Mouse (Mus musculus) urinary bladder, postnatal 36 days (tissue): ENCODE measurements around the gene Chfr.
A peak's percentile ranks its signal among the peaks of the same experiment; 100 is the strongest.
"Not testable (repeated sequence)": the region's sequence is repeated elsewhere in the genome, so short reads cannot be mapped to it uniquely, and the experiment has no call there.

Experiments
- DNase-seq, 2 experiments: peaks; one replicate each; pipeline ENCODE4 v3.0.0; 2022; ENCODE audit warnings: low spot score in 2 of 2, mixed read lengths in 1 of 2

The Chfr gene

DNA sequence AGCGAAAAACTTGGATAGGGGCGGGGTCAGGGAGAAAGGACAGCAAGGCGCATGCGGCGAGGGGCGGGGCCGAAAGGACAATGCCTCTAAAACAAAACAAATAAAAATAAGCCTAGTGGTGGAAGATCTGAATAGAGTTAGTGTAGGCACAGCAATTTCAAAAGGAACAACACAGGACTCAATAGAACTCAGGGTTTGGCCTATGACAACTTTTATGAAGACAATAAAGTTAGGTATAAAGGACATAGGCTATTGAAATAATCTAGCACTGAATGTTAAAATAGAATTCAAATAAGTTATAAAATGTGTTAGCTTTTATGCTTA lies 27.4 kb upstream of the Chfr start:
- no peak for DNase-seq

DNA sequence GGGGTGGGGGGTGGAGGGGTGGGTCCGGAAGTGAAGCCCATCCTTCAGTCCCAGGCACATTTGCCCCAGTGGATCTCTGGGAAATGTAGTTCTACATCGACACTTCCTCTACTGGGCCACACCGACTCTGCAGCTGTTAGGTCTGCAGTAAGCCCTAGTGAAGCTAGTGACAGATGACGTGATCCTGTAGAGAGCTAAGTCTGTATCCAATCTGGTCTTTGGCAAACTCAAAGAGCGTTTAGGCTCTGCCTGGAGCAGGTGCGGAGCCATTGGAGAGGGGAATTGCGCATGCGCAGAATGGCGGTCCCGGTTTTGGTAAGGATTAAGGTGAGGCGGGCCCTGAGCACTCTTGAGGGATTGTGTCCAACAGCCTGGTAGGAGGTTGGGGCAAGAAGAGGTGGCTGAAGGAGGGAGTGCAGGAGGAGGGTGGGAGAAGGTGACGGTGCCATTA lies 25.6 kb upstream of the Chfr start, which contains the start of gene Zfp605:
Zfp605 (plus strand) TSS at position 102 of the 451 bp plus-strand sequence.
- DNase-seq = peak; percentile 80 to 84

DNA sequence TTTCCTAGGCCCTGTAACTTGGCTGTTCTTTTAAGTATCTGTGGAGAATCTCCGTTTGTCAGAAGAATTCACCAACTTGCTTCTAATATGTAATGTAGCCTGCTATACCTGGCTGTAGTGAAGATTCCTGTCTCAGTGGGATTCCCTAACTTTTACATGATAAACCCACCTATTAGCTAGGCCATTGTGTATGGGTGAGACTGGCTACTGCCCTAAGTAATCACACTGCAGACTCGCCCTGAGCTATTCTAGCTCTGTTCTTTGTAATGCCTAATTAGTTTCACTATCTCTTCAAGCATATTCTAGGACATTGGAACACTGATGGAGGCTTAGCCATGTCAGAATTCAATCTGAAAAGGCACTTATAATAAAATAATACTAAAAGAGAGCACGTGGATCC lies 13.3 kb upstream of the Chfr start:
- not testable (repeated sequence) for DNase-seq

DNA sequence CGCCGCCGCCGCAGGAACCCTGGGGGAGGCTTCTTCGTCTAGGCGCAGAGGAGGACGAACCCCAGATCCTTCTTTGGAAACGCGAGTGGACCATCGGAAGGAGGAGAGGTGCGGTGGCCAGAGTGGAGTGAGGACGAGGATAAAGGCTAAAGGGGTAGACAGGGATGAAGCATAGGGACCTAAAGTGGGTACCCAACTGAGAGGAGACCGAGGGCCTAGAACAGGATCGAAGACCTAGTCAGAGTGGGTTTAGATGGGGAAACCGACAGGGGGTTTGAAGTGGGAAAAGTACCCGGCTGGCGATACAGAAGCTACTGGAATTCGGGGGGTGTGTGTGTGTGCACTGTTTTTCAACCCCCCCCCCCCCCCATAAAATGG lies 434 bp downstream of the Chfr start:
- no peak for DNase-seq

DNA sequence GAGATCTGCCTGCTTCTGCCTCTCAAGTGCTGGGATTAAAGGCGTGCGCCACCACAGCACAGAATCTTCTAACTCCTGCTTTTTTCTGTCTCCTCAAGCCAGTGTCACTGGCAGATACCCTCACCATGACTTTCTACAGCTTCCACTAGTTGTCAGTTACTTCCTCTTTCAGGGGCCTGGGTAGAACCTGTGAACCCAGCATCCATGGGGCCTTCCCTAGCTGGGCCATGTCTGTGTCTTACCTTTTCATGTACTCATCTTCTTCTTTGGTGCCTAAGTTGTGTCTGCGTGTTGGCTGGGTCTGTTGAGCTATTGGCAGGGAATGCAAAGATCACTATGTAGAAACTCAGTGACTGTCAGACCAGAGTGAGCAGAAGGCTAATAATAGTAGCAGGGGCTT lies 2.2 kb downstream of the Chfr start:
- DNase-seq = no peak

DNA sequence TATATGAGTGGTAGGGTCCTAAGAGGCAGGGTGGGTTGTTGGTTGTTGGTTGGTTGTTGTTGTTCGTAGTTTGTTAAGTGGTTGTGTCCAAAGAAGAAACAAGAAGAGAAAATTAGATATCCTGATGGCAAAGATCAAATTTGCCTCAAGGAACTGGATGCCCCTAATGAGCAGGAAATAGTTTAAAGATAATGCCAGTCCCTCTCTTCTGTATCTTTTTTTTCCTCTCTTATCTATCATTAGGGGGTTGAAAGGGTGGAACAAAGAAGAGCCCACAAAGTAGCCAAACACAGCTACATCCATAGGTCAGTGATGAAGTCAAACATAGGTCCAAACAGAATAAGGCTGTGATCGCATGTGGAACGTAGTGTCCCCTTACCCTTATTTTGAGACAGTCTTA lies 3.7 kb downstream of the Chfr start:
- no peak for DNase-seq

DNA sequence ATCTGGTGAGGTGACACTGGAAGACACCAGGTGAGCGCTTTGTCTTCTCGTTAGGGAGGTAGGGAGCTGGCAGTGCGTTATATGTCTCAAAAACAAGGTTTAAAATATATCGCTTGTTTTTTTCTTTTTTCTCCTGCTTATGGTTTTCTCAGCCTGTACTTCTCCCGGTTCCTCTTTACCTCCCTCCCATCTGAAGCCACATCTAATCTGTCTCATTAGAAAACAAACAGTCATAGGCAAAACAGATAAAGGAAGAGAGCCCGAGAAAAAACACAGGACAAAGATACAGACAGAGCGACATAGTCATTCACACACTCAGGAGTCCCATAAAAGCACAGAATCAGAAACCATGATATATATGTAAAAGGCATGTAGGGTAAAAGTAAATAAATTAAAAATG lies 4.8 kb downstream of the Chfr start:
- no peak for DNase-seq

DNA sequence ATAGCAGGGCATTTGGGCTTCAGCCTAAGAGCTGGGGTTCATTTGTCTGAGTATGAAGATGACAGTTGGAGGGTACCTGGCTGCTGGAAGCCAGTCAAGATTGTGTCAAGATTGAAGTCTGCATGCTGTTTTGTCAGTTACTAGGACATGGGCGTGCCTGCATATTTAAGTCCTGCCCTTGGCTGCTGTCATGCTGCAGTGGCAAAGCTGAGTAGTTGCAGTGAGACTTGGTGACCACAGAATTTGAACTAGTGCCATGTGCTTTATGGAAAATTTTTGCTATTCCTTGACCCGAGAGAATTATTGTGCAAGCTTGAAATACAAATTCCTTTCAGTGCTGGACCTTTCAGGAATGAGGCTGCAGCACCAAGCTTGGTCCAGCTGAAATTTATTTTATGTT lies 6.7 kb downstream of the Chfr start:
- DNase-seq = peak in 1 of 2 experiments; percentile 8

DNA sequence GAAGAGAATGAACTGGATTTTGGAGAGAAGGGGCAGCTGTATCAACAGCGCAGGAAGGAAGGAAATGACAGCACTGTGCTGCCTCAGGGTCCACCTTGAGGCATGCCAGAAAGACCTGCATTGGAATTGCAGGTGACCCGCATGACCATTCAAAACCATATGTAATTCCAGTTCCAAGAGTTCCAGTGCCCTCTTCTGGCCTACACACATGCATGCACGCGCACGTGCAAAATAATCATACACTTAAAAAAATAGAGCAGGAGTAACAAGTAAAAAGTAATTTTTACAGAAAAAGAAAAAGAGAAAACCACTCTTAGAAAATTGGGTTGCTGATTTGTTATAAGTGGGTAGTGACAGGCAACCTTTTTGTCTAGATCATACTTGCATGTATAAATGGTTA lies 7.4 kb downstream of the Chfr start:
- DNase-seq = no peak

DNA sequence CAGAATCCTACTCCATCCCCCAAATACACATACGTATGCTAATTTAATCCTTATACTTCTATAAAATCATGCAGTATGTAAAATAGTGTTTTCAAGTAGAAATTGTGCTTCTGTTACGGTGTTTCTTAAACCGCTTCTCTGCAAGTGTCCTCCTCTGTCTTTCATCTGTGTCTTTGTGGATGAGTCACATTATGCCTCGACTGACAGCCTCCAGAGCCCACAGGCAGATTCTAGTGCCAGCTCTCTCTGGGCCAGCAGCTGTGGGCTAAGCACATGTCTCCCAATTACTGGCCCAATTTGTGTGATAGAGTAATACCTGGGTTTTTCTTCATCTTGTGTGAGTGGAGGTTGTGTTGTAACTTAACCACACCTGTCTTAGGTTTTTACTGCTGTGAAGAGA lies 33.7 kb downstream of the Chfr start:
- DNase-seq = no peak

DNA sequence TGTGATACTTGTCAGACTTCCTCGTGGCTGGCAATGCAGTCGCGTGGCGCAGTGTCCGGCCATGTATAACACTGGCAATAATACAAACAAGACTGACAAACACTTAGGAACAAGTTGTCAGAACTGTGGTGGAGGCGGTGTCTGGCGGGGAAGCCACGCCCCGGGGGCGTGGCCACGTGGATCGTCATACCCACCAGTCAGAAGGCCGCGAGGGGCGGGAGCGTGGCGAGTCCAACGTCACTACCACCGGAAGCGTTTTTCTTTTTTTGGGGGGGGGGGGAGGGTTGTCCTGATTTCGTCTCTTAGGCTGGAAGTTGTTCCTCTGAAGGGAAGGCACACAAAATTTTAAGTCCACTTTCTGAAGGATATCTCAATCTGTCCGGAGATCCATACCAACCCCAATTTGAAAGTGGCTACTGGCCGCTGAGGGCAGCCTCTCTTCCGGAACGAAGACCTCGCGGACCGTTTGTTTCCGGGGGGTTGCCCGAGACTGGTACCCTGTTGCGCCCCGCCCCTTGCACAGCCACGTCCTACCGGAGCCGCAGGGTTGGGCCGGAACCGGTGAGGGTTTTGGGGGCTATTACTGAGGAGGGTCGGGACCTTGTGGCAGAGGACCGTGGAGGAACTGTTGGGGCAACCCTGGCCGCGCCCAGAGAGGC lies 40.8 kb downstream of the Chfr start, which contains the start of gene Golga3:
Golga3 (plus strand) TSS at position 340 of the 659 bp plus-strand sequence.
- peak; percentile 87 to 94 for DNase-seq

DNA sequence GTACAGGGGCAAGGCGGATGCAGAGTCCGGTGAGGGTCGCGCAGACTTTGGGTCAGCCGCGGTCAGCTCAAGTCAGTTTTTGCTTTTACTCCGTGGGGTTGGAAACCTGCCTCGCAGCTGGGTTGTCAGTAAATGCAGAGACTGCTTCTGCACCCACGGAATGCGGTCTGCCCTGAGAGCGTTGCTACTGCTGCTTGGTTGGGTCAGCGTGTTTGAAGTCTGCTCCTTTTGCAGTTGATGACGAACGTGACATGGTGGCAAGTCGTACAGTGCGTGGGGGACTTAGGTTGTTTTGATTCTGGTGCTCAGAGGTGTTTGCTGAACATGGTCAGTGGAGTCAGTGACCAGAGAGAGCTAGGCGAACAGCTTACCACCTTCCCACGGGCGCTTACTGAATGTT lies 41.4 kb downstream of the Chfr start:
- no peak for DNase-seq

DNA sequence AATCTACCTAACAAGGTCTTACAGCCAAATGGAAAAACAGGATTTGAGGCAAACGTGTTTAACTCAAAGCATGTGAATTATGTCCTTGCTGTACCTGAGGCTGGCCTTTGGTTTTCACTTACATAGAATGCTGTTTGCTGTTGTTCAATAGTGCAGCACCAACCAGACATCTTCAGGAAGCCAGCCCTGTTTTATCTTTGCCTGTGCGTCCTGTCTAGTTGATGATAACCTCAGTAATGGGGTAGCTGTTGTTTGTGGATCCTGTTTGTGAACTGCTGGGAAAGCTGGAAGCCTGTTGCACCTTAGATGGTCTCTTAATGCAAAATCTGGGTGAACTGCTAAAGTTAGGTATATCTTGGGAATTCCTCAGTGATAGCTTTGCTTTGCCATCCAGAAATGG lies 43.0 kb downstream of the Chfr start:
- DNase-seq = no peak

DNA sequence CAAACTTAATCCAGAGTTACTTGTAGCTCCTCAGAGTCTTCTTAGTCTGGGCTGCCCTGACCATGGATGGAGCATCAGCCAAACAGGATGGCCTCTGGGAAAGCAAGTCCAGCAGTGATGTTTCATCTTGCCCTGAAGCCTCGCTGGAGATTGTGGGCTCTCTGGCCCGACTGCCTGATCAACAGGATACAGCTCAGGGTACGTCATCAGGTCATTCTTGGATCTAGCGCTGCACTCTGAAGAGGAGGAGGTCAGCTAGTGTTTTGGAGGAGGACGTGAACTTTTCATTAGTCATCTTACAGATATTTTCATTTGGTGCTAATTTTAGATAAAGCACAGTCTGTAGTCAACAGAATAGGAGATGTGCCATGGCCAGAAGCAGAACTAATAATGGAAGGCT lies 46.1 kb downstream of the Chfr start:
- peak in 1 of 2 experiments; percentile 4 for DNase-seq

DNA sequence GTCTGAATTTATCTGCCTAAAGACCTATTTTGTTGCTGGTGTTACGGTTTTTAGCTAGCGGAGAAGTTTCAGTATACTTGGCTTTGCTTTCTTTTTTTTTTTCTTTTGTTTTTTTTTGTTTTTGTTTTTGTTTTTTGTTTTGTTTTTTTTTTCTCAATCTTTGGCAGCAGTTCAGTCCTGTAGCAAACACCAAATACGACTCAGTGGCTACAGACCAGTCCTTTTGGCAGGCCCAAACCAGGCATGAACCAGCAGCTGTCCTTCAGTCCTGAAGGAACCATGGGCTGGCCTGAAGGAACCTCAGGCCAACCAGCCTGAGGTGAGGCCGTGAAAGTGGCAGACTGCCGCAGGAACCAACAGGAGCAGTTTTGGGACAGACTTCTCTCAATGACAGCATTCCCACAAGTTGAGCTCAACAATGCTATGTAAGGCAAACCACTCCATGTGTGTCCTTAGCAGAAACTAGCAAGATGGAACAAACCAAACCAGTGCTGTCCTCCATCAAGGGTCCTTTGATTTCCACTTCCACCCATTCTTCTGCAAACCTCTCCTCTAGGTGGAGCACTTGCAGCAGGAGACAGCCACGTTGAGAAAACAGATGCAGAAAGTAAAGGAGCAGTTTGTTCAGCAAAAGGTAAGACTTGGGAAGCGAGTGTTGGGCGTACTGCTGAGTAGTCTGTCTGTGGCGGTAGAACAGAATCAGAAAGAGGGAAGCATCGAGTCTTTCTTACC lies 67.7 kb downstream of the Chfr start:
- no peak for DNase-seq

DNA sequence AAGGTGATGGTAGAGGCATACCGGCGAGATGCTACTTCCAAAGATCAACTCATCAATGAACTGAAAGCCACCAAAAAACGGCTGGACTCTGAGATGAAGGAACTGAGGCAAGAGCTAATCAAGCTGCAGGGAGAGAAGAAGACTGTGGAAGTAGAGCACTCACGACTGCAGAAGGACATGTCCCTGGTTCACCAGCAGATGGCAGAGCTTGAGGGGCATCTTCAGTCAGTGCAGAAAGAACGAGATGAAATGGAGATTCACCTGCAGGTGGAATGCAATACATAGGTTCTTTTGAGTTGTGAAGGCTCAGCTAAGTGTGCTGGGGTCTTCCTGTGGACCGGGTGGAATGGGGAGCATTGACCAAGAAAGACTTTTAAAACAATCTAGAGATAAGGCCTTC lies 69.1 kb downstream of the Chfr start:
- no peak for DNase-seq

DNA sequence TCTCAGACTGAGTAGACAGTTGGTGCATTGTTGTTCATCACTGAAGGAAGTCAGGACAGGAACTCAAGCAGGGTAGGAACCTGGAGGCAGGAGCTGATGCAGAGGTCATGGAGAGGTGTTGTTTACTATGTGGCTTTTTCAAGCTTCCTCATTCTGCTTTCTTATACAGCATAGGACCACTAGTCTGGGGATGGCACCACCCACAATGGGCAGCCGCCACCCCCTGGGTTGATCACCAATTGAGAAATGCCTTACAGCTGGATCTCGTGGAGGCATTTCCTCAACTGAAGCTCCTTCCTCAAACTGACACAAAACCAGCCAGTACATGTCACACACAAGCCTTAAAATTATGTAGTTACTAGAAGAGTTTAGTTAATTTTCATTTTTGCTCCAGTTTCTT lies 75.7 kb downstream of the Chfr start:
- DNase-seq = no peak

DNA sequence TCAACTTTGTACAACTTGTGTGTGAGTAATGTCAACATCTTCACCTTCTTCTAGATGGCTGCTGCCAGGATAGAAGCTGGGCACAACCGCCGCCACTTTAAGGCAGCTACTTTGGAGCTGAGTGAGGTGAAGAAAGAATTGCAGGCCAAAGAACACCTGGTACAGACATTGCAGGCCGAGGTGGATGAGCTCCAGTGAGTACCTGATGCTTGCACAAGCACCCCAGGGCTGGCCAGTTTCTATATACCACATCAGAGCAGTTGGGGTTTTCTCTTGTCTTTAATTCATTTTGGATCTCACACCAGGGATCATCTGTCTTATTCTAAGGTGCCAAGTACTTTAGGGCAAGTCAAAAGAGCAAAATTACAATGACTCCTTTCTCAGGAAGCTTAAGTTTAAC lies 81.1 kb downstream of the Chfr start:
- DNase-seq = no peak

DNA sequence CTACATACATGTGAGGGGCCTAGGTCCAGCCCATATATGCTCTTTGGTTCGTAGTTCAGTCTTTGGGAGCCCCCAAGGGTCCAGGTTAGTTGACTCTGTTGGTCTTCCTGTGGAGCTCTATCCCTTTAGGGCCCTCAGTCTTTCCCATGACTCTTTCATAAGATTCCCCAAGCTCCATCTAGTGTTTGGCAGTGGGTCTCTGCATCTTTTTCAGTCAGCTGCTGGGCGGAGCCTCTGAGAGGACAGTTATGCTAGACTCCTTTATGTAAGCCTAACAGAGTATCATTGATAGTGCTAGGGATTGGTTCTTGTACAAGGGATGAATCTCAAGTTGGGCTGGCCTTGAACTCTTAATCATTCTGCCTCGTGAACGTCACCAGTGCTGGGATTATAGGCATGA lies 84.7 kb downstream of the Chfr start:
- DNase-seq = no peak
